7 mouse cellular contexts compared by ENCODE assay signal in genomic region chr10:127326828-127327227, GRCm38 (mm10). TPM values are rescaled to one million over a fixed set of nuclear protein-coding genes. Genes with fewer than 3 reads are reported as not detected.
A peak's percentile ranks its signal among the peaks of the same experiment; 100 is the strongest.
DNase-seq lines count a peak whose midpoint lies in the region; ATAC-seq and TF ChIP-seq lines count a peak whose summit lies in the region.

No protein-coding gene starts in this region.

- H3K9ac ChIP-seq in intestine, postnatal 0 days (ENCODE audit: low read depth, low read length), result peak overlapping the region; percentile 50
- H3K9ac ChIP-seq in midbrain, postnatal 0 days (replicated peaks; ENCODE audit: low read length, poor library complexity, severe bottlenecking), result peak overlapping the region; percentile 36

- no peak overlapping the region for H3K27ac ChIP-seq in intestine, postnatal 0 days (ENCODE audit: low read depth, low read length)
- H3K27ac ChIP-seq in midbrain, postnatal 0 days (ENCODE audit: low read depth, low read length), result no peak overlapping the region

- ATAC-seq in intestine, postnatal 0 days, result no peak
- no peak for ATAC-seq in midbrain, postnatal 0 days (ENCODE audit: low FRiP score)

- no peaks in the 10 kb centered on the region; the same call in 1 of the 2 replicates for H3K36me3 ChIP-seq in intestine, postnatal 0 days (ENCODE audit: control insufficient read depth, insufficient read depth)
- H3K36me3 ChIP-seq in midbrain, postnatal 0 days (ENCODE audit: insufficient read depth, low read length), result no peaks in the 10 kb centered on the region

- H3K4me3 ChIP-seq in intestine, postnatal 0 days (ENCODE audit: low read depth, low read length), result peak overlapping the region; percentile 52
- peak overlapping the region; percentile 30 for H3K4me3 ChIP-seq in midbrain, postnatal 0 days (ENCODE audit: low read depth, low read length)

- no peak for TF ChIP-seq CTCF in intestine, postnatal 0 days (IDR thresholded peaks at IDR 0.05; ENCODE audit: low read depth)
- TF ChIP-seq CTCF in midbrain, postnatal 0 days (IDR thresholded peaks at IDR 0.05), result no peak

- H3K4me1 ChIP-seq in intestine, postnatal 0 days (replicated peaks; ENCODE audit: control insufficient read depth, insufficient read depth, low read length), result 0 out of 2 replicates have a peak, but pooled peaks cover 4% of the 10 kb centered on the region
- H3K4me1 ChIP-seq in midbrain, postnatal 0 days (ENCODE audit: insufficient read depth, low read length), result peaks cover 3% of the 10 kb centered on the region; the same call in 1 of the 2 replicates

- 17% methylated on average over 29 of the region's 29 CpGs for WGBS in intestine, postnatal 0 days
- WGBS in midbrain, postnatal 0 days, result 6% methylated on average over 29 of the region's 29 CpGs

- peak overlapping the region; percentile 94 for H3K4me2 ChIP-seq in intestine, postnatal 0 days (replicated peaks; ENCODE audit: low read depth)
- H3K4me2 ChIP-seq in midbrain, postnatal 0 days (ENCODE audit: low read depth, low read length, poor library complexity, severe bottlenecking), result peak overlapping the region; percentile 56

- peak; percentile 40 for DNase-seq in urinary bladder, postnatal 25 days (ENCODE audit: low spot score)
- DNase-seq in urinary bladder, adult 2 months (ENCODE audit: low spot score), result no peak
- DNase-seq in gastrocnemius, postnatal 10 days, result peak; percentile 49
- DNase-seq in midbrain, postnatal 0 days (ENCODE audit: low spot score), result no peak
- DNase-seq in frontal cortex, postnatal 10 days (ENCODE audit: low spot score in 2 of 2), result no peak
- no peak for DNase-seq in retina, embryonic 14.5 days (ENCODE audit: low spot score)

- H3K27me3 ChIP-seq in intestine, postnatal 0 days (replicated peaks; ENCODE audit: control insufficient read depth, insufficient read depth, low read length), result 0 out of 2 replicates have a peak, but pooled peaks cover 3% of the 10 kb centered on the region
- peaks cover 61% of the 10 kb centered on the region for H3K27me3 ChIP-seq in midbrain, postnatal 0 days (ENCODE audit: insufficient read depth, low read length)

- no peaks in the 10 kb centered on the region for H3K9me3 ChIP-seq in intestine, postnatal 0 days (ENCODE audit: control insufficient read depth)
- H3K9me3 ChIP-seq in midbrain, postnatal 0 days (ENCODE audit: low read length), result no peaks in the 10 kb centered on the region

RNA-seq across cellular contexts. Expression of gene Arhgap9, which starts 5.1 kb away (rescaled TPM):
- polyA plus RNA-seq in urinary bladder, adult 2 months (2012; rRNA removed), result 6.7 and 8.4 TPM in 2 replicates
- 1 to 10 TPM; 1.1 to 2.3 TPM for total RNA-seq in gastrocnemius, postnatal 10 days (2021)
- polyA plus RNA-seq in intestine, postnatal 0 days (2015; fragmentation: Nextera tagmentation; extraction: Ambion mirVana), result 9.5 and 12.0 TPM in 2 replicates
- total RNA-seq in midbrain, postnatal 0 days (2014; rRNA removed), result 0.24 and 1.2 TPM in 2 replicates
- polyA plus RNA-seq in midbrain, postnatal 0 days (2015; fragmentation: Nextera tagmentation; extraction: Ambion mirVana), result 0.91 and 1.0 TPM in 2 replicates

RNA-seq across cellular contexts. Expression of gene Gli1, which starts 14.9 kb away (rescaled TPM):
- polyA plus RNA-seq in urinary bladder, adult 2 months (2012; rRNA removed), result 29.0 and 34.1 TPM in 2 replicates
- total RNA-seq in gastrocnemius, postnatal 10 days (2021), result 1 to 10 TPM; 3.3 to 6.8 TPM
- polyA plus RNA-seq in intestine, postnatal 0 days (2015; fragmentation: Nextera tagmentation; extraction: Ambion mirVana), result 2.0 TPM in 2 replicates
- total RNA-seq in midbrain, postnatal 0 days (2014; rRNA removed), result 4.2 and 6.9 TPM in 2 replicates
- 1.0 and 1.1 TPM in 2 replicates for polyA plus RNA-seq in midbrain, postnatal 0 days (2015; fragmentation: Nextera tagmentation; extraction: Ambion mirVana)

RNA-seq across cellular contexts. Expression of gene Mars, which starts 15.2 kb away (rescaled TPM):
- polyA plus RNA-seq in urinary bladder, adult 2 months (2012; rRNA removed), result 44.7 and 47.7 TPM in 2 replicates
- 10 to 100 TPM; 44.5 to 54.8 TPM for total RNA-seq in gastrocnemius, postnatal 10 days (2021)
- polyA plus RNA-seq in intestine, postnatal 0 days (2015; fragmentation: Nextera tagmentation; extraction: Ambion mirVana), result 47.2 and 50.7 TPM in 2 replicates
- total RNA-seq in midbrain, postnatal 0 days (2014; rRNA removed), result 62.6 and 84.3 TPM in 2 replicates
- polyA plus RNA-seq in midbrain, postnatal 0 days (2015; fragmentation: Nextera tagmentation; extraction: Ambion mirVana), result 103 and 112 TPM in 2 replicates

RNA-seq across cellular contexts. Expression of gene Inhbe, which starts 27.4 kb away (rescaled TPM):
- polyA plus RNA-seq in urinary bladder, adult 2 months (2012; rRNA removed), result not detected in 2 replicates
- total RNA-seq in gastrocnemius, postnatal 10 days (2021), result not detected
- 0.04 TPM in 1 of 2 replicates, not detected in the other for polyA plus RNA-seq in intestine, postnatal 0 days (2015; fragmentation: Nextera tagmentation; extraction: Ambion mirVana)
- not detected in 2 replicates for total RNA-seq in midbrain, postnatal 0 days (2014; rRNA removed)
- polyA plus RNA-seq in midbrain, postnatal 0 days (2015; fragmentation: Nextera tagmentation; extraction: Ambion mirVana), result 0.04 TPM in 1 of 2 replicates, not detected in the other

RNA-seq across cellular contexts. Expression of gene Mbd6, which starts 38.0 kb away (rescaled TPM):
- 19.8 and 42.1 TPM in 2 replicates for polyA plus RNA-seq in urinary bladder, adult 2 months (2012; rRNA removed)
- total RNA-seq in gastrocnemius, postnatal 10 days (2021), result 10 to 100 TPM; 18.7 to 28.9 TPM
- 8.7 and 12.8 TPM in 2 replicates for polyA plus RNA-seq in intestine, postnatal 0 days (2015; fragmentation: Nextera tagmentation; extraction: Ambion mirVana)
- 8.2 and 10.0 TPM in 2 replicates for total RNA-seq in midbrain, postnatal 0 days (2014; rRNA removed)
- 7.3 and 11.2 TPM in 2 replicates for polyA plus RNA-seq in midbrain, postnatal 0 days (2015; fragmentation: Nextera tagmentation; extraction: Ambion mirVana)

Comparison
In these comparisons a context has a peak if more than half of its experiments do, and no peak if none do; other contexts are left out.
1. DNase-seq: peak in urinary bladder, postnatal 25 days (single experiment) and gastrocnemius, postnatal 10 days (single experiment); none in urinary bladder, adult 2 months (single experiment), midbrain, postnatal 0 days (single experiment), frontal cortex, postnatal 10 days (0 of 2) and retina, embryonic 14.5 days (single experiment).